Mouse (Mus musculus) forebrain, embryonic 14.5 days (tissue): ENCODE measurements around the gene Adipor2. TPM values are rescaled to one million over a fixed set of nuclear protein-coding genes. Genes with fewer than 3 reads are reported as not detected.

Source experiments
- ATAC-seq: fragments of 200-750 bp; cut with Nextera tagmentation; 2 replicates; pipeline ENCODE4 v1.8.0; 2017; ENCODE audit warnings: mild to moderate bottlenecking, moderate library complexity
- DNase-seq: peaks from one replicate; pipeline ENCODE4 v3.0.0-alpha.2; 2015; ENCODE audit warnings: low spot score
- H3K27ac ChIP-seq: fragments of 300-500 bp; sonication (generic); 2 replicates; pipeline ENCODE4 v1.5.1; 2014; ENCODE audit warnings: low read depth, mild to moderate bottlenecking, control low read depth, low read length, moderate library complexity
- H3K27me3 ChIP-seq: fragments of 300-500 bp; sonication (generic); replicated peaks from 2 replicates; pipeline ENCODE4 v1.6.1; 2014; ENCODE audit warnings: low read length, control low read depth, mixed read lengths; ENCODE audit not compliant: control insufficient read depth, insufficient read depth
- H3K36me3 ChIP-seq: fragments of 300-500 bp; sonication (generic); 2 replicates; pipeline ENCODE4 v1.6.1; 2014; ENCODE audit warnings: low read length, control low read depth; ENCODE audit not compliant: control insufficient read depth, insufficient read depth
- H3K4me1 ChIP-seq: fragments of 300-500 bp; sonication (generic); 2 replicates; pipeline ENCODE4 v1.6.1; 2014; ENCODE audit warnings: antibody characterized with exemption, low read length, control low read depth; ENCODE audit not compliant: control insufficient read depth, insufficient read depth
- H3K4me2 ChIP-seq: fragments of 300-500 bp; sonication (generic); 2 replicates; pipeline ENCODE4 v1.6.1; 2014; ENCODE audit warnings: mild to moderate bottlenecking, control low read depth, low read length
- H3K4me3 ChIP-seq: fragments of 300-500 bp; sonication (generic); 2 replicates; pipeline ENCODE4 v1.5.1; 2014; ENCODE audit warnings: low read depth, low read length, control low read depth
- H3K9ac ChIP-seq: fragments of 300-500 bp; sonication (generic); 2 replicates; pipeline ENCODE4 v1.6.1; 2014; ENCODE audit warnings: mild to moderate bottlenecking, low read length, control low read depth, moderate library complexity
- H3K9me3 ChIP-seq: fragments of 300-500 bp; sonication (generic); replicated peaks from 2 replicates; pipeline ENCODE4 v1.6.1; 2016; ENCODE audit warnings: low read length, control low read depth, mixed read lengths; ENCODE audit not compliant: control insufficient read depth
- WGBS: fragments of 180-500 bp; shearing (Covaris S2); extraction: QIAGEN DNeasy Blood & Tissue Kit; methylation state at CpG from one replicate; pipeline ENCODE4 v1.1.7; 2014; 5-methylcytosine and 5-hydroxymethylcytosine counted together
- polyA plus RNA-seq: library from polyadenylated mRNA; unstranded; fragments of >200 nt; fragmentation: Nextera tagmentation; extraction: Ambion mirVana; gene quantifications from 2 replicates; pipeline ENCODE4 v1.2.1, GENCODE M21; 2014

Gene Adipor2
- polyA plus RNA-seq, 1 experiment from 2014 or later = 33.3 TPM

DNA sequence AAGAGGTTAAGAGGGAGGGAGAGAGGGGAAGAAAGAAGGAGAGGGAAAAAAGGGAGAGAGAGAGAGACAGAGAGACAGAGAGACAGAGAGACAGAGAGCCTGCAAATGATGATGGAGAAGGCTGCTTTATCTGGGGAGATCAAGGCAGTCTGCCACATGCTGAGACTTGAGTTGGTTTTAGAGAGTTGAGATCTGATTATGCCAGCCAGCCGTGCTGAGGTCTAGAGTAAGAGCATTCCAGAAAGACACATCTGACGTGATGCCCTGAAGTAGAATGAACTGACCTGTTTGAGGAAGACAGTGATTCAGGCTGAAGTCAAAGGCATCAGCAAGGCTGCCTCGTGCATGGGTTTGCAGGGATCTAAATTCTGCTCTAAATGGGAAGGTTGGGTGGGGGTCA lies 83.7 kb downstream of the Adipor2 start:
- no peak overlapping the region for H3K27ac ChIP-seq
- H3K27me3 ChIP-seq = peaks cover 17% of the 10 kb centered on the region
- H3K9me3 ChIP-seq = no peaks in the 10 kb centered on the region
- 55% methylated on average over 3 of the region's 3 CpGs for WGBS
- DNase-seq (no peak), ATAC-seq (no peak)
- H3K4me1 ChIP-seq = peaks cover 15% of the 10 kb centered on the region
- no peak overlapping the region for H3K4me2 ChIP-seq
- H3K4me3 ChIP-seq = no peak overlapping the region
- no peaks in the 10 kb centered on the region for H3K36me3 ChIP-seq
- H3K9ac ChIP-seq = no peak overlapping the region

DNA sequence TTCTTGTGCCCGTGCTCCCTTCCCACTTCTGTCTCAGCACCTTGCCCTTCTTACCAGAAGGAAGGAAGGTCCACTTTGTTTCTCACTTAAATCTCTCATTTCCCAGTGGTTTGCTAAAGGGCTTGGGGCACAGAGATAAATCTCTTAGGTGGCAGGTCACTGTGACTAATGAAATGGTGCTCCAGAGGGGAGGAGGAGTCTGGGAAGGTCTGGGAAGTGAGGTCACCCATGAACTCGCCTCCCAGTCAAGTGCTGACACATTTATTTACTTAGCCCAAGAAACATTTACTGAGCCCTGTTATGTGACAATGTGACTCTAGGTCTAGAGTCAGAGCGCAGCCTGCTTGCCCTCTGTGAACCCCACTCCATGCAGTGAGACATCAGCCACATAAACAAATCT lies 84.3 kb downstream of the Adipor2 start:
- Histone ChIP-seq H3K36me3 (no peaks in the 10 kb centered on the region), H3K27me3 (peaks cover 17% of the 10 kb centered on the region), H3K4me3 (no peak overlapping the region), H3K4me2 (no peak overlapping the region), H3K9me3 (no peaks in the 10 kb centered on the region), H3K4me1 (peaks cover 20% of the 10 kb centered on the region), H3K9ac (no peak overlapping the region), H3K27ac (no peak overlapping the region)
- no peak for ATAC-seq
- WGBS = 37% methylated on average over 3 of the region's 3 CpGs
- DNase-seq = no peak

DNA sequence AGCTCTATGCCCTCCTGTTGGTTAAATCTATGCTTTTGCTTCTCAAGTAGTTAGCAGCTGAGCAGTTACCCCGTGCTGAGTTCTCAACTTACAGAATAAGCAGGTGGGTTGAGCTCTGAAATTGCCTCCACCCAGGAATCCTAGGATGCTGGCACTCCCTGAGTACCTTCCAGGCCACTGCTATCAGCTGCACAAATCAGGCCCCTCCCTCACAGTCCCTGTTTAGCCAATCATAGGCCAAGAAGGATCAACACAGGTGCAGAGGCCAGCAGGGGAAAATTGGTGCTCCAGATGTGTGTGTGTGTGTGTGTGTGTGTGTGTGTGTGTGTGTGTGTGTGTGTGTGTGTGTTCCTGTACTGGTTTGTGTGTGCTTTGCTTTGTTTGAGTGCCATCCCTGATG lies 85.4 kb downstream of the Adipor2 start:
- H3K36me3 ChIP-seq = no peaks in the 10 kb centered on the region
- H3K4me2 ChIP-seq = no peak overlapping the region
- no peak overlapping the region for H3K4me3 ChIP-seq
- H3K9ac ChIP-seq = no peak overlapping the region
- no peak for DNase-seq
- H3K9me3 ChIP-seq = no peaks in the 10 kb centered on the region
- no peak for ATAC-seq
- H3K27me3 ChIP-seq = peaks cover 17% of the 10 kb centered on the region
- no peak overlapping the region for H3K27ac ChIP-seq
- 13% methylated on average over 1 of the region's 1 CpGs for WGBS
- peaks cover 21% of the 10 kb centered on the region for H3K4me1 ChIP-seq

DNA sequence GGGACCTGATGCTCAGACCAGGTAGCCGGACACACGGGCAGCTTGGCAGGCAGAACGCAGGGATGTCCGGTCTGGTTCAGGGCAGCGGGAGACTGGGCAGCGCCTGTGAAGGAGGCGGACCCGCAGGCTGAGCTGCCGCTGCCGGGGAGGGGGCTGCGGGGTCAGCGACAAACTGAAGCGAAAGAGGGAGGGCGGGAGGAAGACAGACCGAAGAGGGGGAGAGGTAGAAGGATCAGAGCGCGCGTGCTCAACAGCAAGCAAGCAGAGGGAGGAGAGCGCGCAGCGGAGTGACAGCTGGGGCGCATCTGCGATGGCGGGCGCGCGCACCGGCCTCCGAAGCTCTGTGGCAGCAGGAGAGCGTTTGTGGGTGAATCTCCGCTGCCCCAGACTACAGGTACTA lies 87.0 kb downstream of the Adipor2 start, which contains the start of gene Lrtm2:
Gene Lrtm2, minus strand, starts transcription at position 261 of the 400 bp plus-strand sequence.
- Histone ChIP-seq H3K9me3 (no peaks in the 10 kb centered on the region), H3K4me1 (peaks cover 21% of the 10 kb centered on the region), H3K4me2 (peak within 1 kb of the TSS; percentile 79), H3K36me3 (no peaks in the 10 kb centered on the region), H3K9ac (peak within 1 kb of the TSS; percentile 61), H3K27me3 (peaks cover 17% of the 10 kb centered on the region), H3K27ac (peak within 1 kb of the TSS; percentile 21; the same call in 1 of the 2 replicates), H3K4me3 (peak within 1 kb of the TSS; percentile 41)
- DNase-seq (peak; percentile 79), ATAC-seq (peak; percentile 33)
- 0% methylated on average over 30 of the region's 31 CpGs for WGBS

DNA sequence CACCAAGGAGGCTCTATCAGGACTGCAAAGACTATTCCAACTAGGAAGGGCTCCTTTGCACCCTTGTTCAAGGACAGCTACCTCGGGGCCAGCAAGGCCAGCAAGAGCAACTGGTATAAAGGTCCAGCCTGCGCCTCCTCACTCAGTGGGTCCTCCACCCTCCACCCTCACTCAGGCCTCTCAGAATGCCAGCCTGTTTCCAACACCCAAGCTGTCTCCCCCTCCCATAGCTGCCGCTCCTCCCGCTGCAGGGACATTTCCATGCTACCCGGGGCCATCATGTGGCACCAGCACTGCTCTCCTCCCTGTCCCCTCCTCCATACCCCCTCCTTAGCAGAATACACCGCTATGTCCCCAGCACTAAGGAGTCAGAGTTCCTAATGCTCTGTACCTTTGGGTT lies 87.6 kb downstream of the Adipor2 start:
- 10% methylated on average over 6 of the region's 6 CpGs for WGBS
- Histone ChIP-seq H3K4me3 (peak overlapping the region; percentile 41), H3K4me2 (peak overlapping the region; percentile 79), H3K36me3 (no peaks in the 10 kb centered on the region), H3K27me3 (peaks cover 17% of the 10 kb centered on the region), H3K9ac (peak overlapping the region; percentile 61), H3K4me1 (peaks cover 21% of the 10 kb centered on the region), H3K9me3 (no peaks in the 10 kb centered on the region), H3K27ac (0 out of 2 replicates have a peak overlapping the region, but pooled peaks have one; percentile 1)
- DNase-seq (no peak), ATAC-seq (peak; percentile 14; the same call in 1 of the 2 replicates)

DNA sequence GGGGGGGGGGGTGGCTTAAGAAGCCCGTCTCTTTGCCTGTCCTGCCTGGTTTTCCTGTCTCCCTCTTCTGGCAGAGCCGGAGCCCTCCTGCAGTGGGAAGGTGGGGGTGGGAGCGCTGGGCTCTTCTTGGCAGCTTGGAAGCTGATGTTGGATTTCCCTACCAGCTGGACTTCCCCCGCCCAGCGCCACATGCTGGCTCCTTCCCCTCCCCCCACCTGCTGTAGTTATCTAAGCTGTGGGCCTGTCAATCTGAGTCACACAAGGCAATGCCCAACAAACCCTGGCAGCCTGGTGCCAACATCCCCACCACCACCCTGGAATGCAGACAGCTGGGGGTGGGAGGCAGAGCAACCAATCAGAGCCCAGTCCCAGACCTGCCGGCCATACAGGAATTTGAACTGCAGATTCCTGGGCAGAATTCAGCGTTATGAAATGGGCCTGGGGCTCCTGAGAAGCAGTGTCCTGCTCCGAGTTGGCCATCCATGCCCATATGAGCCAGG lies 88.2 kb downstream of the Adipor2 start:
- Histone ChIP-seq H3K4me2 (peak overlapping the region; percentile 79), H3K9ac (peak overlapping the region; percentile 61; the same call in 1 of the 2 replicates), H3K9me3 (no peaks in the 10 kb centered on the region), H3K4me1 (peaks cover 21% of the 10 kb centered on the region), H3K27me3 (peaks cover 17% of the 10 kb centered on the region), H3K4me3 (peak overlapping the region; percentile 41), H3K36me3 (no peaks in the 10 kb centered on the region), H3K27ac (0 out of 2 replicates have a peak overlapping the region, but pooled peaks have one; percentile 9)
- ATAC-seq (peak; percentile 88), DNase-seq (peak; percentile 93)
- WGBS = 1% methylated on average over 8 of the region's 8 CpGs

DNA sequence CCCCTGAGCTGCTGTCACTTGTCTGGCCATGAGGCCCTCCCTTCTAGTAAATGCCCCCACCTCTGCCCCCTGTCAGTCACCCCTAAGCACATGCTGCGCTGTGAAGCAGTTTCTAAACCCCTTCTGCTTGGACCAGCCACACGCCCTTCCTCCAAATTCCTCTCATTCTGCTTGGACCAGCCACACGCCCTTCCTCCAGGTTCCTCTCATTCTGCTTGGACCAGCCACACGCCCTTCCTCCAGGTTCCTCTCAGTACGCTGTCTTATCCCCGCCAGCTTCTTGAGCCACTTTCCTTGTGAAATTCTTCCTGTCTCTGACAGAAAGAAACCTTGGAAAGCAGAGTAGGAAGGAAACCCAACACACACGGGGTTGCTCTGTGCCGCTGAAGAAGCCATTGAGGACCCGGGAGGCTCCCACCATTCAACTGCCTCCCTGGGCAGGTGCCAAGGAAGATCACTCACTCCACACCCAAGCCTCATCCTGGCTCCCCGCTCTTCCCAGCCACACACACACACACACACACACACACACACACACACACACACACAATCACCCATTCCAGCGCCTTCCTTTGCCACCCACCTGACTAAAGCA lies 88.9 kb downstream of the Adipor2 start:
- DNase-seq (no peak), ATAC-seq (peak; percentile 21; the same call in 1 of the 2 replicates)
- no peaks in the 10 kb centered on the region for H3K36me3 ChIP-seq
- H3K27me3 ChIP-seq = peaks cover 17% of the 10 kb centered on the region
- H3K4me3 ChIP-seq = peak overlapping the region; percentile 41
- peaks cover 21% of the 10 kb centered on the region for H3K4me1 ChIP-seq
- 16% methylated on average over 10 of the region's 11 CpGs for WGBS
- H3K4me2 ChIP-seq = peak overlapping the region; percentile 79
- H3K9me3 ChIP-seq = no peaks in the 10 kb centered on the region
- H3K9ac ChIP-seq = no peak overlapping the region
- 0 out of 2 replicates have a peak overlapping the region, but pooled peaks have one; percentile 9 for H3K27ac ChIP-seq

DNA sequence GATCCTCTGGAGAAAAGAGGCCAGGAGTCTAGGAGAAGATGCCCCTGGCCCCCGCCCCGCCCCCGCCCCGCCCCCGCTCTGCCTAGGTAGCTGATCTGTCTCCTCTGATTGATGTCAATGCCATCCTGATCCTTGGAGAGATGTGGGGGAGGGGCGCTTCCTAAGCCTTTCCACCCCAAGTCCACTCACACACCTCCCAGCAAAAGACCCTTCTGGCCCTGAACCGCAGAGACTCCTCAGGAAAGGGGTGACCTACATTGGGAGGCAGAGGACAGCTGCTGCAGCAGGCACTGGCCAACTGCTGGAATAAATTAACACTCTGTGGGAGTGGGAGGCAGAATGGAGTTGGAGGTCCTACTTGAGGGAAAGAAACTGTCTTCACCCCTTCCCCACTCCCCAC lies 91.0 kb downstream of the Adipor2 start:
- H3K27ac ChIP-seq = no peak overlapping the region
- no peaks in the 10 kb centered on the region for H3K9me3 ChIP-seq
- DNase-seq = no peak
- H3K36me3 ChIP-seq = no peaks in the 10 kb centered on the region
- ATAC-seq = no peak
- no peak overlapping the region for H3K9ac ChIP-seq
- H3K27me3 ChIP-seq = peaks cover 16% of the 10 kb centered on the region
- no peak overlapping the region for H3K4me2 ChIP-seq
- no peak overlapping the region for H3K4me3 ChIP-seq
- peaks cover 21% of the 10 kb centered on the region for H3K4me1 ChIP-seq
- WGBS = 41% methylated on average over 7 of the region's 7 CpGs

DNA sequence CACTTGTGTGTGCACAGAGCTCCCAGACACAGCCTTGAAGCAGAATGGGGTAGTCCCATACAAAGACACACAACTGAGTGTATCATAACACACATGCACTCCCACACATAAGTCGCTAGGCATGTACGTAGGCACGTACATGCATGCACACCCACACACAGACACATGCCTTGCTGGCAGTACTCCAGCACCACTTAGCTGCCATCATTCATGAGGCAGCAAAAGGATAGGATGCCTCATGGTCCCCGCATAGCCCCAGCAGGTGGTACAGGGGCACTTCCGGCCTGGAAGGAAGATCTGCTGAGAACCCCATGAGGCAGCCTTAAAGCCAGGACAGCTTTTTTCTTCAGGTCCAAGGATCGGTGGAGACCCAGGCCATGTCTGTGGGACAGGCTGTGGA lies 91.5 kb downstream of the Adipor2 start:
- Histone ChIP-seq H3K9ac (no peak overlapping the region), H3K27ac (no peak overlapping the region), H3K27me3 (peaks cover 10% of the 10 kb centered on the region), H3K9me3 (no peaks in the 10 kb centered on the region), H3K4me3 (no peak overlapping the region), H3K36me3 (no peaks in the 10 kb centered on the region), H3K4me1 (peaks cover 19% of the 10 kb centered on the region), H3K4me2 (no peak overlapping the region)
- DNase-seq = no peak
- no peak for ATAC-seq
- 77% methylated on average over 6 of the region's 6 CpGs for WGBS
